Mouse (Mus musculus): ENCODE measurements around the gene Rpl3. TPM values are rescaled to one million over a fixed set of nuclear protein-coding genes. Genes with fewer than 3 reads are reported as not detected.
A peak's percentile ranks its signal among the peaks of the same experiment; 100 is the strongest.

Gene Rpl3
- polyA plus RNA-seq, 1 experiment from 2014 or later = 1,049 TPM

DNA sequence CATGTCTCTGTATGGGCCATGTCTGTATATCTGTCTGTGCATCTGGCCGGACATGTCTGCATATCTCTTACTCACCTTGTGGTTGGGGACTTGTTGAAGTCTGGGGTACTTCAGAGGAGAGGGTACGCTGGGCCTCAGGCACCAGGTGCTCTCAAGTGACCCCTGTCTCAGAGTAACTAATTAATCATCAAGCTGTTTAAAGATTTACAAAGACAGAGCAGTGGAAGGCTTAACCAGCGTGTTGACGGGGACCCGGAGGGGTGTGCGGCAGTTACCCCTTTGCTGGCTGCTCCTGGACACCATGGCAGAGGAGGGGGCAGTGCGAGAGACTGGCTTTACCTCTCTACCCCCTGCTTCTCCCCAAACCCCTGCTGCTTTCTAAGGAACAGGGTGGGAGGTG, 32.1 kb downstream of the Rpl3 start:
- Histone ChIP-seq H3K4me2 (ENCODE audit: low read depth, low read length) (no peak overlapping the region), H3K4me1 (replicated peaks; ENCODE audit: control insufficient read depth, insufficient read depth, low read length) (peaks cover 9% of the 10 kb centered on the region), H3K9me3 (ENCODE audit: control insufficient read depth, low read length) (no peaks in the 10 kb centered on the region), H3K36me3 (ENCODE audit: control insufficient read depth, insufficient read depth, low read length) (no peaks in the 10 kb centered on the region), H3K4me3 (ENCODE audit: low read length) (no peak overlapping the region), H3K9ac (ENCODE audit: low read length) (no peak overlapping the region), H3K27ac (ENCODE audit: low read length) (no peak overlapping the region), H3K27me3 (ENCODE audit: control insufficient read depth, insufficient read depth, low read depth, low read length) (no peaks in the 10 kb centered on the region; the same call in 1 of the 2 replicates)
- ATAC-seq (ENCODE audit: low read depth) = no peak
- 32% methylated on average over 7 of the region's 7 CpGs for WGBS

DNA sequence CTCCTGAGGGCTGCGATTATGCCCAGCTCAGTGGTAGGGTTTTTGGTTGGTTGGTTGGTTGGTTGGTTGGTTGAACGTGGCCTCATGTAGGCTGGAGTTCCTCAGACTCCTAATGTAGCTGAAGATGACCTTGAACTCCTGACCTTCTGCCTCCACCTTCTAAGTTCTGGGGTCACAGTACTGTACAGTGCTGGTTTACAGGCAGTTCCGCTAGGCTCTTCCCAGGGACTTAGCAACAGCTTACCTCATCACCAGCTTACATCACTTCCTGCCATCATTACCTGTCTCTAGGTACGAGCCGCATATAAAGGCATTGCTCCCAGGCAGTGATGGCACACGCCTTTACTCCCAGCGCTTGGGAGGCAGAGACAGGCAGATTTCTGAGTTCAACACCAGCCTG, 33.5 kb downstream of the Rpl3 start:
- WGBS = 85% methylated on average over 7 of the region's 7 CpGs

GRCm38 (mm10) chr15:80054034-80054710, 37.5 kb downstream of the Rpl3 start:
- 70% methylated on average over 7 of the region's 7 CpGs for WGBS

More for the DNA sequence above, 33.5 kb downstream of the Rpl3 start:
- Histone ChIP-seq H3K27me3 (ENCODE audit: control insufficient read depth, insufficient read depth, low read depth, low read length) (no peaks in the 10 kb centered on the region; the same call in 1 of the 2 replicates), H3K36me3 (ENCODE audit: control insufficient read depth, insufficient read depth, low read length) (no peaks in the 10 kb centered on the region), H3K9me3 (ENCODE audit: control insufficient read depth, low read length) (no peaks in the 10 kb centered on the region), H3K4me3 (ENCODE audit: low read length) (no peak overlapping the region), H3K4me2 (ENCODE audit: low read depth, low read length) (no peak overlapping the region), H3K9ac (ENCODE audit: low read length) (no peak overlapping the region), H3K4me1 (replicated peaks; ENCODE audit: control insufficient read depth, insufficient read depth, low read length) (peaks cover 9% of the 10 kb centered on the region), H3K27ac (ENCODE audit: low read length) (no peak overlapping the region)
- no peak for ATAC-seq (ENCODE audit: low read depth)

GRCm38 (mm10) chr15:80053381-80054033, 38.2 kb downstream of the Rpl3 start:
- H3K4me2 ChIP-seq (ENCODE audit: low read depth, low read length) = no peak overlapping the region
- 66% methylated on average over 8 of the region's 8 CpGs for WGBS
- H3K27ac ChIP-seq (ENCODE audit: low read length) = no peak overlapping the region
- no peak for ATAC-seq (ENCODE audit: low read depth)
- H3K4me1 ChIP-seq (replicated peaks; ENCODE audit: control insufficient read depth, insufficient read depth, low read length) = no peaks in the 10 kb centered on the region; the same call in 1 of the 2 replicates
- no peaks in the 10 kb centered on the region for H3K36me3 ChIP-seq (ENCODE audit: control insufficient read depth, insufficient read depth, low read length)
- H3K9ac ChIP-seq (ENCODE audit: low read length) = no peak overlapping the region
- no peaks in the 10 kb centered on the region for H3K27me3 ChIP-seq (ENCODE audit: control insufficient read depth, insufficient read depth, low read depth, low read length)
- no peaks in the 10 kb centered on the region for H3K9me3 ChIP-seq (ENCODE audit: control insufficient read depth, low read length)
- H3K4me3 ChIP-seq (ENCODE audit: low read length) = no peak overlapping the region

More at GRCm38 (mm10) chr15:80054034-80054710, 37.5 kb downstream of the Rpl3 start:
- Histone ChIP-seq H3K9me3 (ENCODE audit: control insufficient read depth, low read length) (no peaks in the 10 kb centered on the region), H3K27me3 (ENCODE audit: control insufficient read depth, insufficient read depth, low read depth, low read length) (no peaks in the 10 kb centered on the region), H3K4me2 (ENCODE audit: low read depth, low read length) (no peak overlapping the region), H3K4me1 (replicated peaks; ENCODE audit: control insufficient read depth, insufficient read depth, low read length) (no peaks in the 10 kb centered on the region; the same call in 1 of the 2 replicates), H3K36me3 (ENCODE audit: control insufficient read depth, insufficient read depth, low read length) (no peaks in the 10 kb centered on the region), H3K9ac (ENCODE audit: low read length) (no peak overlapping the region), H3K4me3 (ENCODE audit: low read length) (no peak overlapping the region), H3K27ac (ENCODE audit: low read length) (no peak overlapping the region)
- no peak for ATAC-seq (ENCODE audit: low read depth)

GRCm38 (mm10) chr15:80051782-80052181, 39.9 kb downstream of the Rpl3 start:
- peak overlapping the region; percentile 76 for H3K27ac ChIP-seq (ENCODE audit: low read length)
- no peaks in the 10 kb centered on the region for H3K27me3 ChIP-seq (ENCODE audit: control insufficient read depth, insufficient read depth, low read depth, low read length)
- peak; percentile 44 for ATAC-seq (ENCODE audit: low read depth)
- 69% methylated on average over 9 of the region's 9 CpGs for WGBS
- H3K4me1 ChIP-seq (replicated peaks; ENCODE audit: control insufficient read depth, insufficient read depth, low read length) = no peaks in the 10 kb centered on the region; the same call in 1 of the 2 replicates
- H3K4me3 ChIP-seq (ENCODE audit: low read length) = no peak overlapping the region
- H3K36me3 ChIP-seq (ENCODE audit: control insufficient read depth, insufficient read depth, low read length) = no peaks in the 10 kb centered on the region
- H3K9me3 ChIP-seq (ENCODE audit: control insufficient read depth, low read length) = no peaks in the 10 kb centered on the region
- no peak overlapping the region for H3K9ac ChIP-seq (ENCODE audit: low read length)
- H3K4me2 ChIP-seq (ENCODE audit: low read depth, low read length) = no peak overlapping the region

DNA sequence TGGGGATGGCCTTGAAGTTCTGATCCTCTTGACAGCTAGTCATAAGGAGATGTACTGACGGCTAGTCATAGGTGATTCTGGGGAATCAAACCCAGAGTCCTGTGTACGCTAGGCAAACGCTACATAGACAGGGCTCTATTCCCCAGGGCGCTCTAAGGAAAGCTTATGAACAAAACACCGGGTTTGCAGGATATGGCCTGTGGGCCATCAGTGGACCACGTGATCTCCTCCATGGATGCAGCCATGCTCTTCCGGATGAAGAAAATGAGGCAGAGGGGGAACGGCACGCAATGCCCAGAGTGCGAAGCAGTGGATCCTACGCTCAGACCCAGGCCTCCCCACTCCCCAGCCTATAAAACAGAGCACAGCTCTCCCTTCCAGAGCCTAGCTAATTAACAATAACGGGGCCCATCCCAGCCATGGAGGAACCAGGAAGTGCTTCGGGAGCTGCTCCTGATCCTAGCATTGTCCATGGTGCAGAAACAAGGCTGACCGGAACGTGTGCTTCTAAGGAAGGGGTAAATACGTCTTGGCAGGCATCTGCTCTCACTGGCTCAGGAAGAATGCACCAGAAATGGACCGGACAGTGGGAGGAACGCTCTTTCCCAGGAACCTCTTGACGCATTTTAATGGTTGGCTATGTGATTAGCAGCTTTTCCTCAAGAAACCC, 40.4 kb downstream of the Rpl3 start:
- no peaks in the 10 kb centered on the region for H3K36me3 ChIP-seq (ENCODE audit: control insufficient read depth, insufficient read depth, low read length)
- no peak overlapping the region for H3K4me3 ChIP-seq (ENCODE audit: low read length)
- no peak overlapping the region for H3K9ac ChIP-seq (ENCODE audit: low read length)
- ATAC-seq (ENCODE audit: low read depth) = peak; percentile 79
- WGBS = 59% methylated on average over 19 of the region's 19 CpGs
- no peaks in the 10 kb centered on the region for H3K9me3 ChIP-seq (ENCODE audit: control insufficient read depth, low read length)
- H3K27me3 ChIP-seq (ENCODE audit: control insufficient read depth, insufficient read depth, low read depth, low read length) = no peaks in the 10 kb centered on the region
- peak overlapping the region; percentile 76 for H3K27ac ChIP-seq (ENCODE audit: low read length)
- H3K4me1 ChIP-seq (replicated peaks; ENCODE audit: control insufficient read depth, insufficient read depth, low read length) = no peaks in the 10 kb centered on the region; the same call in 1 of the 2 replicates
- no peak overlapping the region for H3K4me2 ChIP-seq (ENCODE audit: low read depth, low read length)

- ATAC-seq (ENCODE audit: low read depth) = peak; percentile 57
- H3K4me1 ChIP-seq (replicated peaks; ENCODE audit: control insufficient read depth, insufficient read depth, low read length) = no peaks in the 10 kb centered on the region; the same call in 1 of the 2 replicates
- H3K9me3 ChIP-seq (ENCODE audit: control insufficient read depth, low read length) = 0 out of 2 replicates have a peak, but pooled peaks cover 4% of the 10 kb centered on the region
- H3K4me2 ChIP-seq (ENCODE audit: low read depth, low read length) = no peak overlapping the region
- H3K4me3 ChIP-seq (ENCODE audit: low read length) = no peak overlapping the region
- H3K27me3 ChIP-seq (ENCODE audit: control insufficient read depth, insufficient read depth, low read depth, low read length) = no peaks in the 10 kb centered on the region
- H3K27ac ChIP-seq (ENCODE audit: low read length) = peak overlapping the region; percentile 65
- 53% methylated on average over 4 of the region's 4 CpGs for WGBS
- no peak overlapping the region for H3K9ac ChIP-seq (ENCODE audit: low read length)
- no peaks in the 10 kb centered on the region for H3K36me3 ChIP-seq (ENCODE audit: control insufficient read depth, insufficient read depth, low read length)
Observed at GRCm38 (mm10) chr15:80050093-80050492, 41.6 kb downstream of the Rpl3 start.

- Histone ChIP-seq H3K4me1 (replicated peaks; ENCODE audit: control insufficient read depth, insufficient read depth, low read length) (no peaks in the 10 kb centered on the region), H3K4me3 (ENCODE audit: low read length) (no peak overlapping the region), H3K9me3 (ENCODE audit: control insufficient read depth, low read length) (0 out of 2 replicates have a peak, but pooled peaks cover 4% of the 10 kb centered on the region), H3K27me3 (ENCODE audit: control insufficient read depth, insufficient read depth, low read depth, low read length) (no peaks in the 10 kb centered on the region), H3K4me2 (ENCODE audit: low read depth, low read length) (no peak overlapping the region), H3K36me3 (ENCODE audit: control insufficient read depth, insufficient read depth, low read length) (no peaks in the 10 kb centered on the region), H3K27ac (ENCODE audit: low read length) (no peak overlapping the region), H3K9ac (ENCODE audit: low read length) (no peak overlapping the region)
- WGBS = 15% methylated on average over 5 of the region's 5 CpGs
- no peak for ATAC-seq (ENCODE audit: low read depth)
Observed at GRCm38 (mm10) chr15:80047973-80048372, 43.7 kb downstream of the Rpl3 start.

DNA sequence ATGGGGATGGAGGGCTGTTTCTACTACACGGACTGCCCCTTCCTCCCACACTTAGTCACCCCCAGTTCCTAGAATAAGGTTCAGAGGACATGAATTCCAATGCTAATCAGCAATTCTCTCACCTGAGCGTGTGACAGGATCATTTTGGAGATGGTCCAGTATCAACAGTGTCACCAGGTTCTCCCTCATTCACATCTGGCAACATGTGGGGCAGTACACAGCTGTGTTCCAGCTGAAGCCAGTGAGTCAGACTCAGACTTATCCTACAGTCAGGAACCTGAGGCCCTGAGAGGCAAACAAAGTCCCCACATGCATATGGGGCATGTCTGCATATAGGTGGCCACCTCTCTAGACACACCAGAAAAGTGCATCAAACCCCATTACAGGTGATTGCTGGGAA, 44.4 kb downstream of the Rpl3 start:
- WGBS = 68% methylated on average over 2 of the region's 2 CpGs
- H3K9me3 ChIP-seq (ENCODE audit: control insufficient read depth, low read length) = 0 out of 2 replicates have a peak, but pooled peaks cover 4% of the 10 kb centered on the region
- no peaks in the 10 kb centered on the region for H3K4me1 ChIP-seq (replicated peaks; ENCODE audit: control insufficient read depth, insufficient read depth, low read length)
- H3K27ac ChIP-seq (ENCODE audit: low read length) = no peak overlapping the region
- no peak for ATAC-seq (ENCODE audit: low read depth)
- H3K27me3 ChIP-seq (ENCODE audit: control insufficient read depth, insufficient read depth, low read depth, low read length) = no peaks in the 10 kb centered on the region
- H3K9ac ChIP-seq (ENCODE audit: low read length) = no peak overlapping the region
- H3K4me3 ChIP-seq (ENCODE audit: low read length) = no peak overlapping the region
- H3K36me3 ChIP-seq (ENCODE audit: control insufficient read depth, insufficient read depth, low read length) = no peaks in the 10 kb centered on the region
- H3K4me2 ChIP-seq (ENCODE audit: low read depth, low read length) = no peak overlapping the region

Measured in lung, embryonic 16.5 days (tissue).